Mouse (Mus musculus) brain, adult 2 months (tissue): ENCODE results near the gene Il23r.

Experiments
- DNase-seq: peaks from one replicate; pipeline ENCODE4 v3.0.0; 2011; ENCODE audit warnings: low read depth, low spot score

Gene Il23r

GRCm38 (mm10) chr6:67434755-67435452, 56.8 kb downstream of the Il23r start:
- no peak for DNase-seq

- no peak for DNase-seq
Measured at GRCm38 (mm10) chr6:67431808-67432207, 59.8 kb downstream of the Il23r start.

- DNase-seq: no peak
Measured at GRCm38 (mm10) chr6:67421761-67422160, 69.9 kb downstream of the Il23r start.

DNA sequence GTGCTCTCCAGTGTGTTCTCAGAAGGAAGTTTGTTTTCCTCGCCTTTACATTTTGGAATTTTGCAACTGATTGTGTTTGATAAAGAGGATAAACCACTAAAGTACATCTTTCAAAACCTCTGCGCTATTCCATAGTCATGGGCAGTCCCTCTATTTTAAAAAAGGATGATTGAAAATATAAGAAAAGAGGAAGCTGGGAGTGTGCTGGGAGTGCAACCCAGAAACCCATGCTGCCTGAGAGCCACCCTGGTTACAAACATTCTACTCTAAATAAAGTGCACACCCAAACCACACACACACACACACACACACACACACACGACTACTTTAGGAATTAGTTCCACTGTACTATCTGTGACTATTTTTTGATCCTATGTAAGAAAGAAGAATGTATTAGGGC, 75.1 kb downstream of the Il23r start:
- no peak for DNase-seq

- no peak for DNase-seq
Measured at GRCm38 (mm10) chr6:67415276-67415675, 76.4 kb downstream of the Il23r start.

DNA sequence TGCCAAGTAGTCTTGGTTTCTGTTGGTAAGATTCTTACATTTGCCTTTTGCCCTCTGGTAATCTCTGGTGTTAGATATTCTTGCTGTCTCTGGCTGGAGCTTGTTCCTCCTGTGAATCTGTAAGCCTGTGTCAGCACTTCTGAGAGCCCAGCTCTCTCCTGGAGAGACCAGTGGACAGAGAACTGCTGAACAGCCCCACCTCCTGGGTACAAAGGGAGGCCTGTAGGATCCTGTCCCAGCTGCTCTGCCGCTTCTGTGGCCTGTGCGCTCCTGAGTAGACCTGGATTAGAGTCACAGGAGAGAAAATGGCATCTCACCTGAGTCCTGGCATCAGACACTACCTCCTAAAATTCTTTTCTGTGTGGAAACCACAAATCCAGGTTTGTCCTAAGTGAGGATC, 78.3 kb downstream of the Il23r start:
- DNase-seq: no peak

DNA sequence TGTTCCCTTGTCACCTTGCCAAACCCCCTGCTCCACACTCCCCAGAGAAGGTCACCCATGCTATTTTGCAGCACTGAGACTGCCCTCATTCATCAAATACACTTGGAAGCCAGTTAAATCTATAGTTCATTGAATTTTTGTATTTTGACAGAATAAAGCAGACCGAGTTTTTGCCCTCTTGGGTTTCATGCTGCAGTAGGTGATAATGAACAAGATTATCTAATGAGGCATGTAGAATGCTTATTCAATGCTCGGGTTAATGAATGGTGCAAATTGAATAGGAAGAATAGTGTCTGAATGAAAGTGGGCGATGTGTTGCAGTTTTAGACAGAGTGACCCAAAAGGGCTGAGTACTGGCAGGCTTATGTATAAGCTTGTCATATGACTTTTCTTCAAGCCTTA, 86.4 kb downstream of the Il23r start:
- no peak for DNase-seq

GRCm38 (mm10) chr6:67399551-67399950, 92.1 kb downstream of the Il23r start:
- DNase-seq: no peak

- DNase-seq: peak; percentile 2
Measured at GRCm38 (mm10) chr6:67375982-67376391, 115.7 kb downstream of the Il23r start, which contains the start of gene Il12rb2. Il12rb2 (minus strand) TSS chr6:67376188.
